Mouse (Mus musculus): ENCODE measurements around the gene Pcdh15.

The Pcdh15 gene

DNA sequence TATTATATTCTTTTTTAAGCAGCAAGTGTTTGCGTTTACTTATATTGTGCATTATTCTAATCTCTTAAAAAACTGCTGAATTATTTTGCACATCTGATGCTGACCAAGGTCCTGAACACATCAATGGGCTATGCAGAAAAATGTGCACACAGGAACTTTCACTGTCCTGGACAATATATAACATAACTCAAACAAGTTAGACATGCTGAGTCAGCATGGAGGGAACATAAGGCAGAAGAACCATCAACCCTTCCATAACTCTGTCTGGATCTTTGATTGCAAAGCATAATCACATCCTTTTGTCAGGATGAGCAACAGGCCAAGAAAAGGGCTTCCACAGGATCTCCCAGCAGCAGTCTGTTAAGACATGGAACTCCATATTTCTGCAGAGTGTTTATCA lies 207.5 kb downstream of the Pcdh15 start:
- POLR2A ChIA-PET = no interaction called here
- CTCF ChIA-PET = no interaction called here

DNA sequence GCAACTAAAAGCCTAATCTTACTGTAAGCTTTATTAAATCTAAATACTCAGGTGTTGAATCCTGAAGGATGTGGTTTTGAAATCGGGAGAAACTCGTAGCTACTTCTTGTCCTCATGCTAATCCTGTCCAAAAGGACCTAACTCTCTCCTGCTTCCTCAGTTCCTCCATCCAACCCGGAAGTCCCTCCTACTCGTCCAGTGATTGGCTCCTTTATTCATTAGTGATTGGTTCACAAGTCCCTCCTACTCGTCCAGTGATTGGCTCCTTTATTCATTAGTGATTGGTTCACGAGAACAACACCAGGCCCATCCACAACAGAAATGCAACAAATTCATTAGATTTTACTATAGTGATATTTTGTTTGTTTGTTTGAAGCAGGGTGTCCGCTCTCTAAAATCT lies 227.7 kb downstream of the Pcdh15 start:
- ChIA-PET CTCF (no interaction called here), POLR2A (no interaction called here)

DNA sequence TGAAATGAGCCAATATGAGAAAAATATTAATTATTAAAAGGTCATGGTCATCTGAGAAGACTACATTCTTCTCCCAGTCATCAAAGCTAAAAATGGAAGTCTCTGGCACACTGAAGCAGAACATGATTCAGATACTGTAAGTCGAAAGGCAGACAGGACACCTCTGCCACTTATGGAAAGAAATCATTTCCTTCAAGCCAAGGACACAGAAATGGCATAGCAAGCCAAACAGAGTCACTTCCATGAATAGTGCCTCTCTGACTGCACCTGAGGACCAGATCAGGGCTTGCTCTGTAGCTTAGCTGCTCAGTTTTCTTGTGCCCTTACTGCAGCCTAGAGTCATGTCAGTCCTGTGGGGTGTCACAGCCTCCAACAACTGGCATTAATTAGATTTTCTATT lies 234.3 kb downstream of the Pcdh15 start:
- POLR2A ChIA-PET = no interaction called here
- CTCF ChIA-PET = no interaction called here

DNA sequence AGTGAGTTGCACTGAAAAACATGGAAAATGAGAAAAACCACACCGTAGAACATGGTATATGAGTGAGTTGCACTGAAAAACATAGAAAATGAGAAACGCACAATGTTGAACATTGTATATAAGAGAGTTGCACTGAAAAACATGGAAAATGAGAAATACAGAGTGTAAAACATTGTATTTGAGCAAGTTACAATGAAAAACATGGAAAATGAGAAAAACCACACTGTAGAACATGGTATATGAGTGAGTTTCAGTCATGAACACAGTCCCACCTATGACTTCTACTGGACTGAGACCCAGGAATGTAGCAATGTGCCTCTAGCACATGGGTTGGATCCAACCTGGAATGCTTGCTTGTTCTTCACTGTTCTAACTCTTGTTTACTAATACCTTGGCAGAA lies 279.9 kb downstream of the Pcdh15 start:
- ChIA-PET CTCF (no interaction called here), POLR2A (interaction anchor here in 1 of 4 experiments (0.6 kb wide), 1 partner anchor 1039 kb away, joined by 3 read pairs; no protein-coding TSS in a partner anchor)

DNA sequence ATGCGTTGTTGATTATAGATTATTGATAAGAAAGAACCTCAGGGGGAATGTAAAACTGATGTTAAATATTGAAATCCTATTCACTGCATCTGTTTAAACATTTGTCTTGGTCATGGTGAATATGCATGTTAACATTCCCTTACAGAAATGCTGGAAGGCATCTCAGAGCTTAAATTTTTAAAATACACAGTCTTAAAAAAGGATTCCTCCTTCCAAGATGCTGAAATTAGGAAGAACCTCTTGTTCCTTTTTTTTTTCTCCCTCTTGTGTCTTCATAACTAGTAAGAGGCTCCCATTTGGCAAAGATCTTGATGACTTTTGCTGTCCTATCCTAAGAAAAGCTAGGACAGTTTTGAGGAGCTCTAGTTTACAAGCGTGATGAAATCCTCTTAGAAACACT lies 284.9 kb downstream of the Pcdh15 start:
- ChIA-PET POLR2A (no interaction called here), CTCF (no interaction called here)

DNA sequence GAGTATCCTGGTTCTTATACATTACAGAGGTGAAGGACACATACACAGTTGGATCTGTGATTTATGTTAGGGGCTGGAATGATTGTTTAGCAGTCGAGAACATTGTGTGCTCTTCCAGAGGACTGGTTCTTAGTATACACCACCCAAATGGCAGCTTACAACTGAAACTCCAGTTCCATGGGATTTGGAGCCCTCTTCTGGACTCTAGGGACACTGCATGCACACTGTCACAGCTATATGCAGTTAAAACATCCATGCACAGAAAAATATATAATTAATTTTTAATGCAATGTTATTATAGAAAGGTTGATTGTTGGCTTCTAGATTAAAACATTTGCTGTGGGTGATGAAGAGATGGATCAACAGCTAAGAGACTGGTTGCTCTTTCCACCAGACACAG lies 301.3 kb downstream of the Pcdh15 start:
- POLR2A ChIA-PET = no interaction called here
- CTCF ChIA-PET = interaction anchor here (0.6 to 2.2 kb wide), 13 partner anchors 53 to 389 kb away, joined by 3 to 44 read pairs (median 6); partner anchors contain the start of gene Pcdh15 (in 1 of the 4)

DNA sequence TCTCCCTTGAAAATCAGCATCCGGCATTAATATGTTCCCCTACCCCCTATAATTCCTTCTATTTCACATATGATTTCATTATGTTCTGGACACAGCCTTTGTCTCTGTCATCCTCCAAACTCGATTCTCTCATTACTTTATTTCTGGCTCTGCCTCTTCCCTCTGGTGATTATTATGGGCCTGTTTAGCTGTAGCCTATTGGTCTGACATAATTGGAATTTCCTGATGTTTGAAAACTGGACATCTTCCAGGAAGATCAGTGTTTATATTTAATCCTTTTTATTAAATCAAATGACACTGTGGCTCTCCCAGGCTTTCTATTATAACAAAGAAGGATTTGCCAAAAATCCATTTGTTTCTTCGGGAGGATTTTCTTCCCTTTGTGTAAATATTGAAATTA lies 326.3 kb downstream of the Pcdh15 start:
- ChIA-PET CTCF (no interaction called here), POLR2A (no interaction called here)

DNA sequence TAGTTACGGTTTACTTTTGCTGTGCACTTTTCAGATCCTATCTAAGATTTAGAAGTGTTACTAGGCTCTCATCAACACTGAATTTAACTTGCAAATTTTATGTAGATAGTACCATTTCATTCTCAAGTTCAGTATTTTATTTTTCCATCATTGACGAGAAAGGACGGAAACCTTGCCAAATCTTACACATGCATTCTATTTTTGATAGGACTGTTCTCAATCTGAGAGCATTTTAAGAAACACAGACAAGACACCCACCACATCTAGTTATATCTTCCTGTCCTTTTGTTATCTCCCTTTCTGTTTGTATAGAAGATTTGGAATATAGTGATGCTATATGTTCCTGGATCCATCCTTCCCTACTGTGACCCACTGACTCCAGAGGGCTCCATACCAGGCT lies 332.2 kb downstream of the Pcdh15 start:
- ChIA-PET CTCF (no interaction called here), POLR2A (no interaction called here)

DNA sequence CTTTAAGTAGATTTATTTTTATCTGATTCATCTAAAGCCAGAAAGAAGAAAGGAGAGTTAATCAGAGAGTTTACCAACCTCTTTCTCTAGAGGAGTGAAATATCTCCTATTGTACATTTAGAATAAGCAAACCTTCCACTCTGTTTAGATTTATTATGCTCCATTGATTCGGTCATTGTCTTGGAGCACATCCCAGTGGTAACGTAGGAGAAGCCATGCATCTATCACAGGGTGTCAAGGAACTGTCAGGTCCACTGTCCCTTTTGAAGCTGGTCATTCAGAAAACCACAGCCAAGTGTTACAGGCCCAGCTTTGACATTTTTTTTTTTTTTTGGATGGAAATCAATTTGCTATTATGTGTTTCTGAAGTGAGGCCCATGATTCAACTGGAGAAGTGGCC lies 384.9 kb downstream of the Pcdh15 start:
- POLR2A ChIA-PET = no interaction called here
- CTCF ChIA-PET = no interaction called here

DNA sequence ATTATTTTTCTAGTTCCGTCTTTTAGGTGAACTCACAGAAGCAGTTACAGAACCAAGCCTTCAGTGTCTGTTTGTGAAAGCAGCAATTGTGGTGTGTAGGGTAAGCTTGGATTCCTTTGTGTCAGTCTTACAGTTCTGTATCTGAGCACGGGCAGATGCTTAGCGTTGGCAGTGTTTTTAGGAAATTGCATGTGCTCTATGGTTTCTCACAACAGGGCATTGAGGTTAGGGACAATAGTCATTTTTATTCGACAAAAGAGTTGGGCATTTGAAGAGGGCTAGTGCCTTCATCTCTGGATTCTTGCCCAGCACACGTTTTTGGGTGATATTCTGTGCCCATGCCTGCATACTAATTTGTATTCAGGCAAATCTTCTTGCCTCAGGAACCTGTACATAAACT lies 392.5 kb downstream of the Pcdh15 start:
- CTCF ChIA-PET = no interaction called here
- POLR2A ChIA-PET = no interaction called here

DNA sequence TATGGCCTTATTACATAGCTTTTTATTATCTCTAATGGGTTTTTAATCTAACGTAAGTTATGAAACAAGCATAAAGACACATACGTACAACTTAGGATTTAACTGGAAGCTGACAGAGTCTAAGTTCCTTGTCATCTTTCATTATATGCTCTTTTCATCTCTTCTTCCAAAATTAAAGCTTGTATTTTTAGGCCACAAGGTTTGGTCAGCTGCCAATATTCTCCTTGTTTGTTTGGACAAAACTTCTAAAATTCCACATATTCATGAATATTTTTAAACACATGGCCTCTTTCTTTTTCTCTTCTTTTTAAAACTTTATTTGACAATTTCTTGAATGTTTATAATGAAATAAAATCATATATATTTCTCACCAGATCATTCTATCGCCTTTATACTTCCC lies 415.7 kb downstream of the Pcdh15 start:
- CTCF ChIA-PET = no interaction called here
- POLR2A ChIA-PET = no interaction called here

DNA sequence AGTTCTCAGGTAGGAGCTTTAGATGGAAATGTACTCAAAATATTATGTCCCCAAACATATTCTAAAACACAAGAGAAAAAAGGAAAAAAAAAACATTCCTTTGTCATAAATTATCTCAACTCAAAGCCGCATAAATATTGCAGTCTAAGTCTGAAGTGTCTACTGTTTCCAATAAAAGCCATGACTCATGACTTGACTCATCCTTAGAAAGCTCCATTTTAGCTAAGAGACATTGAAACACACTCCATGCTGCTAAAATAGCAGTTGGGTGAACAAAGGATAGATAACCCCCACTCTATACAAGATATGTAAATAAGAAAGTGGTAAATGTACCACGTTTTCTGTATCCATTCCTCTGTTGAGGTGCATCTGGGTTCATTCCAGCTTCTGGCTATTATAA lies 416.6 kb downstream of the Pcdh15 start:
- CTCF ChIA-PET = no interaction called here
- POLR2A ChIA-PET = no interaction called here

DNA sequence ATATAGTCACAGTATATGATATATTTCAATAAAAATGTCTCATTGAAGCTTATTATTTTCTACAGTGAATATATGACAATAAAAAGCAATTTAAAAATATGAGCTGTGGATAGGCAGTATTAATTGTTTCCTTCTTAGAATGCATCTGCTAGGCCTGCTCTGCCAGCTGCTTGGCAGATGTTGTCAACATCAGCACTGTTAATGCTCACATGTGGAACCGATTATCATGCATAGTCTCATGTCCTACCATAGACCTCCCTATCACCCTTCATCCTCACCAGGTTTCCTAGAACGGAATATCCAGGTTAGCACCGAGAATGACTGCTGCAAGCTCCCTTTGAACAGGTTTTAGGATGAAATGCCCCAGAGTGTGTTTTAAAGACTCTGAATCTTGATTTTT lies 420.3 kb downstream of the Pcdh15 start:
- ChIA-PET POLR2A (no interaction called here), CTCF (interaction anchor here in 1 of 4 experiments (0.5 kb wide), 1 partner anchor 544 kb away, joined by 3 read pairs; no protein-coding TSS in a partner anchor)

DNA sequence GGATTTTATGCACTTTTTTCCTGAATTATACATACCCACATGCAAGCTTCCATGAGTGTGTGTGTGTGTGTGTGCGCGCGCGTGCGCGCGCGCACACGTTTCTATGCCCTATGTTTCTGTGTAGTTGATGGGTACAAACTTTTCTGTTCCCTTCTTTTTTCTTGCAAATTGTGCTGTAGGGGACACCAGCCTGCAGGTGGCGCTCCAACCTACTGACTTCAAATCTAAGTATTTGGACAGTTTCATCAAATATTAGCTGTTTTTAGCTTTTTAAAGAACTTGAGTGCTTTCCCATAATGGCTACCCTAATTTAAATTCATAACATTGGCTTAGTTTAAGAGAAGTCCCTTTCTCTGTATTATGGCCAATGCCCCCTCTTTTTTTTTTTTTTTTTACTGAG lies 453.7 kb downstream of the Pcdh15 start:
- ChIA-PET POLR2A (no interaction called here), CTCF (interaction anchor here in 2 of 4 experiments (0.6 to 0.7 kb wide), 3 partner anchors 15 to 230 kb away, joined by 3 to 8 read pairs (median 3); no protein-coding TSS in a partner anchor)

DNA sequence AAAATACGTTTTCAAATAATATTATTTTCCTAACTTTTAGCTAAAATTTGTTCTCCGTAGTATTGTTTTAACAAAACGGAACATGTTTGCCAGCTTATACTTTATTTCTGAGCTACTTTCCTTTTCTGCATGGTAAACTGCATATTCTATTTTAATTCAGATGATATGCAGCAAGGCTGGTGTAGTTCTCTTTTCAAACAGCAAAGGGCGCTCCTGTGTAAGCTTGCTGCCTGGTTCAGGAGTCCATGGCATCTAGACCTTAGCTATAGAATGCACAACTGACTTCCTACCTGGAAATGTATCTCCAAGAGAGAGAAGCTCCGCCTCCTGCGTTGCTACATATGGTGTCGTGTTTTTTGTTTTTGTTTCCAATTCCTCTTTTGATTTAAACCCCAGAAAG lies 465.1 kb downstream of the Pcdh15 start:
- ChIA-PET POLR2A (no interaction called here), CTCF (interaction anchor here in 3 of 4 experiments (0.6 to 1.1 kb wide), 3 partner anchors 21 to 900 kb away, joined by 3 to 8 read pairs (median 3); no protein-coding TSS in a partner anchor)

DNA sequence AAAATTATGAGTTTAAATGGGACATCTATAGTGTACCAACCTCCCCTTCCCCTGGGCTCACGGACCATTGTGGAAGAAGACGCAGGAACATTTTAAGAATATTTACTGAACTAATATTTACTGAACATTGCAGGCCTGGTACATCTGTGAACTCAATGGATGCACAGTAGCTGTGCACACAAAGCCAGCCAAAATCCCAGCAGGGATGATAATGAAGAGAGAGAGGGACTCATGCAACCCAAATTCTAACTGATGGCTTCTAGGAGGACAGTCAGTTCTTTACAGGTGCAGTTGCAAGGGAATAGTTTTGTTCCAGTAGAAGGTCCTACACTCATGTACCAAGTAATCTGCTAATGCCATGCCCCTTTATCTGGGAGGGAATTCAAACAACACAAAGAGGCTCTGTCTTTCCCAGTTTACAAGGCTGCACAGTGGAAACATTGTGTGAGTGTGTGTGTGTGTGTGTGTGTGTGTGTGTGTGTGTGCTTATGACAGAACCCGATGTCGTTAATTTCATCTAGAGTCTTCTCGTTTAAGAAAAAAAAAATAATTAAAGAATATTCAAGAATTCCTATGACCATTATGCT lies 475.7 kb downstream of the Pcdh15 start:
- POLR2A ChIA-PET = no interaction called here
- CTCF ChIA-PET = no interaction called here

DNA sequence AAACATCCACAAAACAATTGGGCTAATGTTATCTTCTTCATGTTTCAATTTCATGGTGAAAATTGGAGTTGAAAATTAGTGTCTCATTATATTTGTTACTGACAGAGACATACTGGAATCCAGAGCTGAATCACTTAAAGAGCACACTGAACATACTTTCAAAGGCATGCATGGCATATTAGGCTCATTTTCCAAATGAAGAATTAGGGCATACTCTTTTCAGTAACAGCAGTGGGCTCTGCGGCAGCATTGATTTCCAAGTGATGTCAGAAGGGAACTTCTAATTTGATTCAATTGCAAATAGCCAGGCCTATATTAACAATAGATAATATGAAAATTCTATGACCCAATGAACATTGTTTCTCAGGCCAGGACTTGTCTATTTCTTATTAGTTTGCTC lies 568.4 kb downstream of the Pcdh15 start:
- CTCF ChIA-PET = no interaction called here
- POLR2A ChIA-PET = no interaction called here

DNA sequence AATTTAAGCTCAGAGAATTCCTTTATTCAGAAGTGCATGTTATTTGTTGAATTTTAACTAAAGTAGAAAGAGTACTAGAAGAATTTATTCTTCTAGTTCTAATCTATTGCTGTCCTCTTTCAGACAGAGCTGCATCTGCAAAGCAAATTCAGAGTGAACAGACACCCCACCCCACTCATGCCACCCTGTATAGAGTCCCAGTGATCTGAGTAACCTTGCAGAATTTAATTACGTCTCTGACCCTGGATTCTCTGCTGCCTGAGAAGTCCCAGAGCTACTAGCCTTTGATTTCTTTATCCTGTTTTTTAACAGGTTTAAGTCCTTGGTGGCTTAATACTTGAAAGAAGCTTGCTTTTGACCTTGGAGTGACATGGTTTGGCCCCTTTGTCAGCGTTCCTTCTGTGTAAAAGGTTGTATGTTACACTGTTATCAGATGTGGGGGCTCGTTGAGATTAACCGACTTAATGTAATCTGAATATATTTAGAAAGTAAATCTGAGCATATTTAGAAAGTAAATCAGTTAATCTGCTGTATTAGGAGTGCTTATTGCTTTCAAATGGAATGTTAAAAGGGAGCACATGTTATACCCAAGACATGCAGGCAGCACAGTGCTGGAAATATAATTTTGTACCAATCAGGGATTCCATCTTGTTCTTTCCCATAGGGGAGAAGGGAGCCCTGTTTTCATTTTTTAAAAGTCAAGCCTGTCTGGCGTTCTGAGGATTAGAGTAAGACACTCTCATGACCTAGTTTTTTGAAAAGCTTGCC lies 601.6 kb downstream of the Pcdh15 start:
- POLR2A ChIA-PET = no interaction called here
- CTCF ChIA-PET = no interaction called here

DNA sequence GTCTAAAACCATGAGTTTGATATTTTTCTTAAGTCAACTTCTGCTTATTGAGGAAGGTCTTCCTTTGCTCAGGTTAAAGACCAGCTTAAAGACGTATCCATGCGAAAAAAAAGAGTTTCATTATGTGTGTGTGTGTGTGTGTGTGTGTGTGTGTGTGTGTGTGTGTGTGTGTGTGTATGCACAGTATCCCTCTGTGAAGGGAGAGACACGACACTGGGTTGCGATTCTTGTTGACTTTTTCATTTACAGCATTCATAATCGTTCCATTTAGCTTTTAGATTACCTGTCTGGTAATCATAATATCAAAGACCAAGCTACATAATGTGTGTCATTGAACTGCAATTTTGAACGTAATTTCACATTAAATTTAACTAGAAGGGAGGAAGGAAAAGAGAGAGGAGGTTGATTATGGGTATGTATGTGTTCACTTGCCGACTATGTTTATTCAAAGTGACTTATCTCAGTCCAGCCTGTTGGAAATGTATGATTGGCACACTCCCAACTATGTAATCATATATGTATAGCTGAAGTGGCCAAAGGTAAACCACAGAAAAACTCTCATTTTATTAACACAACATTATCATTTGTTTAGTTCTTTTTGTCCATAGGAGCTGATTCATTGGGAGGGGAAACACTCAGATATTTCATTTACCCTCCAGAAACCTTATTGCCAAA lies 626.6 kb downstream of the Pcdh15 start:
- POLR2A ChIA-PET = interaction anchor here in 1 of 4 experiments (0.6 kb wide), 1 partner anchor 348 kb away, joined by 3 read pairs; no protein-coding TSS in a partner anchor

DNA sequence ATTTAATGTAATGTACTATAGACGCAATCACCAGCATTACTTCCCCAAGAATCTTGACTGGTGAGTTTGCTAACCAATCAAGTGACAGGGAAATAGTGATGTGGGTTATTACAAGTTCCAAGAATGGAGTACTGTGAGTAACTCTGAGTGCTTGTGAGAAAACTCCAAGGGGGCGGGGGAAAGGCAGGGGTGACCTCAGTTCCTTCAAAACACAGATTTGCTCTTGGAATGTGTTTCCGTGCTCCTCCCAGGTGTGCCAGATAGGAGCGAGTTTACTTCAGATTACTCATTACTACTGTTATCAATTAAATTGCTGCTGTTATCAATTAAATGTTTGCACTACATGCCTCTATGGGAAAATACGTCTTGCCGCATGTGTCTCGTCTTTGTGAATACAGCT lies 634.1 kb downstream of the Pcdh15 start:
- CTCF ChIA-PET = no interaction called here

More for the DNA sequence above, 626.6 kb downstream of the Pcdh15 start:
- CTCF ChIA-PET = no interaction called here

DNA sequence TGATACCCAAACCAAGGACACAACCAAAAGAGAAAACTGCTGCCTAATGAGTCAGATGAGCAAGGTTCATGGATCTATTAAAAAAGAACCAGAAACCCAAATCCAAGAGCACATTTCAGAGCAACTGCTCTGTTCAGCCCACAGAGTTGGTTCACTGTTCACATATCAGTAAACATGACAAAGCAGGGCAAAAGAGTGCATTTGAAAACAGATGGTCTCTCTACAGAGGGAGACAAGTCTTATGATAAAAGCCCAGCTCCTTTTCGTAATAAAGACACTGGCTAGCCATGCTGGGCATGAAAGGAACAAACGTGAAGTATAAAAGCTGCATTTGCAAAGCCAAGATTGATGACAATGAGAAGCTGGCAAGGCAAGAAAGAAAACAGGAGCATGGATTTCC lies 649.9 kb downstream of the Pcdh15 start:
- CTCF ChIA-PET = no interaction called here
- POLR2A ChIA-PET = no interaction called here

More for the DNA sequence above, 634.1 kb downstream of the Pcdh15 start:
- POLR2A ChIA-PET = no interaction called here

Measured in embryonic stem cell, embryonic (primary cell).